Mouse (Mus musculus): Measurements from ENCODE around the gene Ckm. TPM values are rescaled to one million over a fixed set of nuclear protein-coding genes. Genes with fewer than 3 reads are reported as not detected.
A peak's percentile ranks its signal among the peaks of the same experiment; 100 is the strongest.

Gene Ckm
- polyA plus RNA-seq (2014; fragmentation: Nextera tagmentation; extraction: Ambion mirVana): 0.20 and 0.69 TPM in 2 replicates

DNA sequence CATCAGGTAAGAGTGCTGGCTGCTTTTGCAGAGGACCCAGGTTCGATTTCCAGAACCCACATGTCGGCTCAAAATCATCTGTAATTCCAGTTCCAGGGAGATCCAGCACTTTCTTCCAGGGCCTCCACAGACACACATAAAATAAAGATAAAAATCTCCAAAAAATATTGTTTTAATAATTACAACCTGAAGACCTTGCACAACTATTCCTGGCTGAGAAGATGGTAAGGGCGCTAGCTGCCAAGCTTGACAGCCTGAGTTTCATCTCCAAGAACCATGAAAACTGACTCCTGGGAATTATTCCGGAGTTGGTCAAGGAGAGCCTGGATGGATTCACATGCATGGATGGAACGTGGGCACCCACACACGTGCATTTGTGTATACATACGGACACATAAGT is at the start of gene Ckm:
Gene Ckm (plus strand): TSS at position 301 of the 400 bp plus-strand sequence.
- H3K27me3 ChIP-seq (ENCODE audit: control insufficient read depth, insufficient read depth, low read length): peaks cover 32% of the 10 kb centered on the region
- 47% methylated on average over 7 of the region's 7 CpGs for whole genome bisulfite sequencing
- H3K36me3 ChIP-seq (ENCODE audit: control insufficient read depth, insufficient read depth, low read length): no peaks in the 10 kb centered on the region
- no peaks in the 10 kb centered on the region for H3K4me1 ChIP-seq (ENCODE audit: control insufficient read depth, insufficient read depth, low read length)
- ATAC-seq (ENCODE audit: low FRiP score, low TSS enrichment): no peak
- H3K27ac ChIP-seq (ENCODE audit: low read depth, low read length): no peak within 1 kb of the TSS
- H3K4me3 ChIP-seq (ENCODE audit: low read length): peak within 1 kb of the TSS; percentile 62
- H3K9me3 ChIP-seq (ENCODE audit: control insufficient read depth, low read length): peaks cover 3% of the 10 kb centered on the region; the same call in 1 of the 2 replicates
- peak within 1 kb of the TSS; percentile 96 for H3K4me2 ChIP-seq (replicated peaks; ENCODE audit: low read depth, low read length)
- H3K9ac ChIP-seq (ENCODE audit: low read depth, low read length): peak within 1 kb of the TSS; percentile 60

DNA sequence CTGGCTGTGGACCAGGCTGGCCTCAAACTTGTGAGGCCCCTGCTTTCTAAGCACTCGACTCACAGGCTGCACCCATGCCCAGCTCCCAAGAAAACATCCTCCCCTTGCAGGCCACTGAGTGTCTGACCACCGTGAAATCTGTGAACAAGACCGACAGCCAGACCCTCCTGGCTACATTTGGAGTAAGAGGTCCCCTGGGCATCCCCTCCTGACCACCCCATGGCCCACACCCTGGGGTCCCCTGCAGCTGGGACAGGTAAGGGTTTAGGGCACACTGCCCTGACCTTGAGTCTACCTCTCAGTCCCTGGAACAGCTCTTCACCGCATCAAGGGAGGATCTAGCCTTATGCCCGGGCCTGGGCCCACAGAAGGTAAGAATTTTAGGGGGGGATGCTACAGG is 49.6 kb upstream of the Ckm start:
- ATAC-seq (ENCODE audit: low FRiP score, low TSS enrichment): no peak
- H3K4me3 ChIP-seq (ENCODE audit: low read length): no peak overlapping the region
- WGBS: 84% methylated on average over 5 of the region's 5 CpGs
- H3K4me1 ChIP-seq (ENCODE audit: control insufficient read depth, insufficient read depth, low read length): no peaks in the 10 kb centered on the region
- no peak overlapping the region for H3K4me2 ChIP-seq (replicated peaks; ENCODE audit: low read depth, low read length)
- H3K27ac ChIP-seq (ENCODE audit: low read depth, low read length): no peak overlapping the region
- H3K27me3 ChIP-seq (ENCODE audit: control insufficient read depth, insufficient read depth, low read length): no peaks in the 10 kb centered on the region
- peaks cover 61% of the 10 kb centered on the region for H3K36me3 ChIP-seq (ENCODE audit: control insufficient read depth, insufficient read depth, low read length)
- H3K9ac ChIP-seq (ENCODE audit: low read depth, low read length): no peak overlapping the region
- H3K9me3 ChIP-seq (ENCODE audit: control insufficient read depth, low read length): no peaks in the 10 kb centered on the region

DNA sequence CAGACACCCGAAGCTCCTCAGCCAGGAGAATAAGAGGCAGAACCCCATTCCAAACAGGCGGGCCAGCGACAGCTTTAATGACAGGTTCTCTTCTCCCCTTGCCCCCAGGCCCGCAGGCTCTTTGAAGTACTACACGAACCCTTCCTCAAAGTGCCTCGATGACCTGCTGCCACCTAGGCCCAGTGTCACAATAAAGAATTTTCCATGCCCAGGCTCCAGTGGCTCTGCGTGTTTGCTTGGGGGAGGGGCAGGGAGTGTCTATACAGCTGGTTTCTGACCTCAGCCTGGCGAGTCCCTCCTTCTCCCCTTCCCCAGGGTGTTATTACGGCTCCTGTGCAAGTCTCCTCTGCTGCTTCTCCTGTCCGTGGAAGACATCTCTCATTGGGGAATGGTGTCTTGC is 48.3 kb upstream of the Ckm start:
- H3K36me3 ChIP-seq (ENCODE audit: control insufficient read depth, insufficient read depth, low read length): peaks cover 51% of the 10 kb centered on the region
- H3K9ac ChIP-seq (ENCODE audit: low read depth, low read length): no peak overlapping the region
- no peak overlapping the region for H3K4me3 ChIP-seq (ENCODE audit: low read length)
- H3K27ac ChIP-seq (ENCODE audit: low read depth, low read length): no peak overlapping the region
- WGBS: 60% methylated on average over 10 of the region's 10 CpGs
- ATAC-seq (ENCODE audit: low FRiP score, low TSS enrichment): no peak
- no peaks in the 10 kb centered on the region for H3K27me3 ChIP-seq (ENCODE audit: control insufficient read depth, insufficient read depth, low read length)
- H3K9me3 ChIP-seq (ENCODE audit: control insufficient read depth, low read length): no peaks in the 10 kb centered on the region
- H3K4me2 ChIP-seq (replicated peaks; ENCODE audit: low read depth, low read length): no peak overlapping the region
- H3K4me1 ChIP-seq (ENCODE audit: control insufficient read depth, insufficient read depth, low read length): 0 out of 2 replicates have a peak, but pooled peaks cover 4% of the 10 kb centered on the region

DNA sequence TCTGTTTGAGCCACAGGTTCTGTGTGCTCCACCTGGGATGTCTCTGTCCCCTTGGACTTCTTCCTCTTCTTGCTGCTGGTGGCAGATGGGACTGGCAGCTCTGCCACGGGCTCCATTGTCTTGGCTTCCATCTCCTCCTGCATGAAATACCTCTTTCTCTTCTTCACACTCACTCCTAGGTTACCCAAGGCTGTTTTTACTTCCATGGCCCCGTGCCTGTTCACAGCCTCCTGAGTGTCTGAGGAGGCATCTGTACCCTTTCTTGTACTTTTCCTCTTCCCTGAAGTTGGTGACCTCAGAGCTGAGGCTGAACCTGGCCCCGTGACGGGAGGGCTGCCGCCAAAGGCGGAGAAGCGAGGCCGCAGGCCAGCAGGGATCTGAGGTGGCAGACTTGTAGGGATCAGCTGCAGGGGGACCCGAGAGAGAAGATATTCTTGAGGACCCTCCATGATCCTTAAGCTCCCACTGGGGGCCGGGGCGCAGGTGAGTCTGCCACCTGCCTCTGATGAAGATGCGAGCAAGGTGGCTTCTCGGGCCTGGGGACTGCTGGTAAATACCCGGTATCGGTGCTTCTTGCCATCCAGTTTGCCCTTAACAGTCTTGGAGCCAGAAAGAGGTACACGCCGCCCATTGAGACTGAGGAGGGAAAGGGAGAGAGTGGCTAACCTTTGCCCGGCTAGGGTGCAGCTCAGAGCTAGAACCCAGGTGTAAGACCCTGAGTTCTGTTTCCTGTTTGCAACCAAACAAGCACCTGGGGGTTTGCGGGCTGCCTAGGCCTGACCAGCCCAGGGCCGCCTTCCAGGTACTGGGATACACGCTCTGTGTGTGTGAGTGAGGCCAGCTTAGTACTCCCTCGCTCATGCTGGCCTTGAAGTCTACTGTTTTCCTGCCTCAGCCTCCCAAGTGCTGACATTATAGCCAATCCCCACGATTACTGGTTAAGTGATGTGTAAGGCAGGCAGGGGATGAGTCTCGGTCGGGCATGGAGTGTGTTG is 46.9 kb upstream of the Ckm start:
- no peak for ATAC-seq (ENCODE audit: low FRiP score, low TSS enrichment)
- Histone ChIP-seq H3K27me3 (ENCODE audit: control insufficient read depth, insufficient read depth, low read length) (no peaks in the 10 kb centered on the region), H3K4me1 (ENCODE audit: control insufficient read depth, insufficient read depth, low read length) (0 out of 2 replicates have a peak, but pooled peaks cover 4% of the 10 kb centered on the region), H3K4me2 (replicated peaks; ENCODE audit: low read depth, low read length) (peak overlapping the region; percentile 98), H3K9ac (ENCODE audit: low read depth, low read length) (no peak overlapping the region; the same call in 1 of the 2 replicates), H3K4me3 (ENCODE audit: low read length) (peak overlapping the region; percentile 82; the same call in 1 of the 2 replicates), H3K27ac (ENCODE audit: low read depth, low read length) (no peak overlapping the region), H3K36me3 (ENCODE audit: control insufficient read depth, insufficient read depth, low read length) (peaks cover 40% of the 10 kb centered on the region), H3K9me3 (ENCODE audit: control insufficient read depth, low read length) (no peaks in the 10 kb centered on the region)
- 93% methylated on average over 25 of the region's 25 CpGs for WGBS

DNA sequence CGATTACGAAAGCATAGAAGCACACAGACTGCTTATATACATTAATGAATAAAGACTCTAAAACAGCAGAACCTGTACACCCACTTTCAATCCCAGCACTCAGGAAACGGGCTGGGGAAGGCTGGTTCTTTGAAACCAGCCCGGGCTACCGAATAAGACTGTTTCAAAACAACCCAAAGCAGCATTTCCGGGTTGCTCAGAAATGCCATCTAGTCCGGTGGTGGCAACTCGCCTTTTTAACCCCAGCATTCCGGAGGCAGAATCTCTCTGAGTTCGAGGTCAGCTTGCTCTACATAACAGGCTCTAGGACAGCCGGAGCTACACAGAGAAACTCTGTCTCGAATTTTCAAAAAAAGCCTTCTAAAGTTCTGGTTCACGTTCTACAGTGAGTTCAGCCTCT is 45.9 kb upstream of the Ckm start:
- H3K4me2 ChIP-seq (replicated peaks; ENCODE audit: low read depth, low read length): peak overlapping the region; percentile 98
- H3K4me3 ChIP-seq (ENCODE audit: low read length): peak overlapping the region; percentile 82
- H3K27ac ChIP-seq (ENCODE audit: low read depth, low read length): no peak overlapping the region
- WGBS: 20% methylated on average over 13 of the region's 13 CpGs
- H3K36me3 ChIP-seq (ENCODE audit: control insufficient read depth, insufficient read depth, low read length): peaks cover 31% of the 10 kb centered on the region
- H3K4me1 ChIP-seq (ENCODE audit: control insufficient read depth, insufficient read depth, low read length): 0 out of 2 replicates have a peak, but pooled peaks cover 4% of the 10 kb centered on the region
- H3K27me3 ChIP-seq (ENCODE audit: control insufficient read depth, insufficient read depth, low read length): no peaks in the 10 kb centered on the region
- H3K9ac ChIP-seq (ENCODE audit: low read depth, low read length): peak overlapping the region; percentile 69
- ATAC-seq (ENCODE audit: low FRiP score, low TSS enrichment): no peak
- no peaks in the 10 kb centered on the region for H3K9me3 ChIP-seq (ENCODE audit: control insufficient read depth, low read length)

DNA sequence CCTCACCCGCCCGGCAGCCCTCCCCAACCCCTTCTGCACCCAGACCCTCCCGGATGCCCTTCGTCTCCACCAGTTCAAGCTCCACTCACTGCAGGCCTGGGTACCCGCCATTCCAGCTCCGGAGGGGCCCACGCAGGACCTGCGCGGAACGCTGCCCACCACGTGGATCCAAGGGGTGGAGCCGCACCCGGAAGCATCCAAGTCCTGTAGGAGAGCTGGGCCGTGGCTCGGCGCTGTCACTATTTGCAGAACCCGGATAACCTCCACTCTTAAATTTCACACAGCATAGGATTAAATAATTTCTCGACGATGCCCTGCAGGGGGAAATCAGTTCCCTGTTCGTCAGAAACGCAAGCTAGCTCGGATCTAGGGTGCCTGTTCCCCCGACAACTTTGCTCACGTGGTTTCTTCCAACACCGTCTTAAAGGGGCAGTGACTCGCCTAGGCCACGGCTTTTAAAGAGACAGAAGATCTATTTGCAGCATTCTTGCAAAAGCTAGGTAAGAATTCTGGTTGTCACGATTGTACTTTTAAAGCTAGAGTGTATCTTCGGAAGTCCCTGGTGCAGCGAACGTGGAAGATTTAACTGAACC is 45.2 kb upstream of the Ckm start, which contains the start of the genes Cd3eap and Ppp1r13l:
Gene Cd3eap (minus strand): TSS at position 185 of the 593 bp plus-strand sequence.
Gene Ppp1r13l (plus strand): TSS at position 451 of the 593 bp plus-strand sequence.
- peak; percentile 63 for ATAC-seq (ENCODE audit: low FRiP score, low TSS enrichment)
- H3K27ac ChIP-seq (ENCODE audit: low read depth, low read length): peak within 1 kb of the TSS; percentile 59
- H3K4me3 ChIP-seq (ENCODE audit: low read length): peak within 1 kb of the TSS; percentile 82
- H3K9ac ChIP-seq (ENCODE audit: low read depth, low read length): peak within 1 kb of the TSS; percentile 69
- no peaks in the 10 kb centered on the region for H3K9me3 ChIP-seq (ENCODE audit: control insufficient read depth, low read length)
- no peaks in the 10 kb centered on the region for H3K27me3 ChIP-seq (ENCODE audit: control insufficient read depth, insufficient read depth, low read length)
- H3K4me2 ChIP-seq (replicated peaks; ENCODE audit: low read depth, low read length): peak within 1 kb of the TSS; percentile 98
- peaks cover 27% of the 10 kb centered on the region for H3K36me3 ChIP-seq (ENCODE audit: control insufficient read depth, insufficient read depth, low read length)
- WGBS: under 1% methylated on average over 31 of the region's 31 CpGs
- 0 out of 2 replicates have a peak, but pooled peaks cover 4% of the 10 kb centered on the region for H3K4me1 ChIP-seq (ENCODE audit: control insufficient read depth, insufficient read depth, low read length)

DNA sequence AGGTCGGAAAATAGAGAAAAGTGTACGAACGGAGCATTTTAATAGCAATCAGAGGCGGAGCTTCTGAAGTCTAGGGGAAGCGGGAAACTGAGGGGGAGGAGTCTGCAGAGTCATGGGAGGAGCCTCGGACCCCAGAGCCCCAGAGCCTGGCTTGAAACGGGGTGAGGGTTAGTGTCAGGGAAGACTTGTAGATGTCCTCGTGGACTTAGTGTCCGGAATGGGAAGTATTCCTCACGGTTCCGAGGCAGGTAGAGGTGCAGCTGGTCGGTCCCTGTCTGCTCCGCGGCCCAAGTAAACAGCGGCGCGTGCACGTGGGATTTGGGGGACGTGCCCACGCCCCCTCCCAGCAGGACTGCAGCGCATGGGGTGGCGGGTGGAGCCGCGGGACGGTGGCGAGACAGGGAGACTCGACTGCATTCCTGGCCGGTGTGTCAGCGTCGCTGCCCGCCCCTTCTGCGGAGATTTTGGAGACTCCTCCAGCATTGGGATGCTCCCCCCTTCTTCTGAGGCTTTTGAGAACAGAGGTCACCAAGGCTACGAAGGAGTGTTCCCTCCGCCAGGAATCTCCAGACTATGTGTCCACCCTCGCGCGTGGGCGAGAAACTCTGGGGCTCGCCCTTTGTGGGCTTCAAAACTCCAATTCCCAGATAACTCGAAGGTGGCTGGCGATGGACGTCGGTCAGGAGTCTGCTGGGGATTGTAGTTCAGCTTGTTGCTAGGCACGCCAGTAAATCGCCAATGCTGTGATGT is 44.5 kb upstream of the Ckm start:
- Histone ChIP-seq H3K9me3 (ENCODE audit: control insufficient read depth, low read length) (no peaks in the 10 kb centered on the region), H3K36me3 (ENCODE audit: control insufficient read depth, insufficient read depth, low read length) (peaks cover 21% of the 10 kb centered on the region), H3K27ac (ENCODE audit: low read depth, low read length) (peak overlapping the region; percentile 59), H3K4me2 (replicated peaks; ENCODE audit: low read depth, low read length) (peak overlapping the region; percentile 98), H3K4me1 (ENCODE audit: control insufficient read depth, insufficient read depth, low read length) (0 out of 2 replicates have a peak, but pooled peaks cover 4% of the 10 kb centered on the region), H3K27me3 (ENCODE audit: control insufficient read depth, insufficient read depth, low read length) (no peaks in the 10 kb centered on the region), H3K4me3 (ENCODE audit: low read length) (peak overlapping the region; percentile 82), H3K9ac (ENCODE audit: low read depth, low read length) (peak overlapping the region; percentile 69)
- WGBS: under 1% methylated on average over 45 of the region's 45 CpGs
- ATAC-seq (ENCODE audit: low FRiP score, low TSS enrichment): peak; percentile 76

DNA sequence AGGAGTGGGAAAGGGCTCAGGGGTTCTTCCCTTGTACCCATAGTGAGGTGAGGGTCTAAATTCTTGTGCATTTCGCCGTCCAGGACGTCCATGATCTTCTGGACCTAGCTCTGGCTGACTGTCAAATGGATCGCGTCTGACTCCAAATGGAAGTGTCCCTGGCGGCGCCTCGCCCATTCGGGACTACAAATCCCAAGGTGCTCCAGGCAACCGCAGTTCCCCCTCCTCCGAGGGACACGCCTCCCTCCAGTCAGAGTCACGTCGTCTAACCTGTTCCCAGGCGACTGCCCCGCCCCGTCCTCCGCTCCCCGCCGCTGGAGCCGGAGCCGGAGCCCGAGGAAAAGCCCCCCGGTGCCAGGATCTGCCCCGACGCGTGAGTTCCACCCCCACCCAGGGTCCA is 43.6 kb upstream of the Ckm start:
- H3K4me2 ChIP-seq (replicated peaks; ENCODE audit: low read depth, low read length): peak overlapping the region; percentile 98
- peak overlapping the region; percentile 69 for H3K9ac ChIP-seq (ENCODE audit: low read depth, low read length)
- no peak overlapping the region for H3K27ac ChIP-seq (ENCODE audit: low read depth, low read length)
- peak; percentile 71 for ATAC-seq (ENCODE audit: low FRiP score, low TSS enrichment)
- H3K4me1 ChIP-seq (ENCODE audit: control insufficient read depth, insufficient read depth, low read length): 0 out of 2 replicates have a peak, but pooled peaks cover 4% of the 10 kb centered on the region
- peaks cover 13% of the 10 kb centered on the region for H3K36me3 ChIP-seq (ENCODE audit: control insufficient read depth, insufficient read depth, low read length)
- H3K27me3 ChIP-seq (ENCODE audit: control insufficient read depth, insufficient read depth, low read length): no peaks in the 10 kb centered on the region
- no peaks in the 10 kb centered on the region for H3K9me3 ChIP-seq (ENCODE audit: control insufficient read depth, low read length)
- H3K4me3 ChIP-seq (ENCODE audit: low read length): peak overlapping the region; percentile 82
- under 1% methylated on average over 27 of the region's 27 CpGs for WGBS

Measured in kidney, embryonic 14.5 days (tissue).